Mouse (Mus musculus): ENCODE data around the gene Glipr1.
A peak's percentile ranks its signal among the peaks of the same experiment; 100 is the strongest.

The Glipr1 gene

GRCm38 (mm10) chr10:111960459-111960858, 42.0 kb downstream of the Glipr1 start:
- no peak for DNase-seq

DNA sequence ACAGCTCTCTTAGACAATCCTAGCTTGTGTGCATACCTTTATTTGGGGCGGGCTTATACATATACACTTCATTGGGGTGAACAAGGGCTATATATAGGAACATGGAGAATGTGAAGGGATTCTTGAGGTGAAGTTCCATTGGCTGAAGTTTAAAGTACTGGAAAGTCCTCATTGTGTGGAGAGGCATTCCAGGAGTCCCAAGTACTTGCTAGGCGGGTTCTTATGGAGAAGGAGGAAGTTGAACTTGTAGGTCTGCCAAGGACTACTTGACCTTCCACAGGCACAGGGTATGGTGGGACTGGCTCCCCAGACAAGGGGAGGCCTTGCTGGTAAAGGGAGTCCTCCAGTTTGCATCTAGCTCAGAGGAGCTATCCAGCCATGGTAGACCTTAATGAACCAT, 43.1 kb downstream of the Glipr1 start:
- DNase-seq = no peak

DNA sequence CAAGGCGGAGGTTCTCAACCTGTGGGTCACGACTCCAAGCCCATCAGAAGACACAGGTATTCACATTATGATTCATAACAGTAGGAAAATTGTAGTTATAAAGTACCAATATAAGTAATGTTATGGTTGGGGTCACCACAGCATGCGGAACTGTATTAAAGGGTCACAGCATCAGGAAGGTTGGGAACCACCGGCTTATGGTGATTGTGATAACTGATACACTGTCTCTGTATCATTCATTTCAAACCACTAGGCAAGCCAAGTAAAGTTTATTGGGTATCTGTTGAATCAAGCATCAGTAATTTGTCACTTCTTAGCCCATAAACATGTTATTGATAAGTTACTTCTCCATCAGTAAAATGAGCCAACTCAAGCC, 44.4 kb downstream of the Glipr1 start:
- DNase-seq = no peak

DNA sequence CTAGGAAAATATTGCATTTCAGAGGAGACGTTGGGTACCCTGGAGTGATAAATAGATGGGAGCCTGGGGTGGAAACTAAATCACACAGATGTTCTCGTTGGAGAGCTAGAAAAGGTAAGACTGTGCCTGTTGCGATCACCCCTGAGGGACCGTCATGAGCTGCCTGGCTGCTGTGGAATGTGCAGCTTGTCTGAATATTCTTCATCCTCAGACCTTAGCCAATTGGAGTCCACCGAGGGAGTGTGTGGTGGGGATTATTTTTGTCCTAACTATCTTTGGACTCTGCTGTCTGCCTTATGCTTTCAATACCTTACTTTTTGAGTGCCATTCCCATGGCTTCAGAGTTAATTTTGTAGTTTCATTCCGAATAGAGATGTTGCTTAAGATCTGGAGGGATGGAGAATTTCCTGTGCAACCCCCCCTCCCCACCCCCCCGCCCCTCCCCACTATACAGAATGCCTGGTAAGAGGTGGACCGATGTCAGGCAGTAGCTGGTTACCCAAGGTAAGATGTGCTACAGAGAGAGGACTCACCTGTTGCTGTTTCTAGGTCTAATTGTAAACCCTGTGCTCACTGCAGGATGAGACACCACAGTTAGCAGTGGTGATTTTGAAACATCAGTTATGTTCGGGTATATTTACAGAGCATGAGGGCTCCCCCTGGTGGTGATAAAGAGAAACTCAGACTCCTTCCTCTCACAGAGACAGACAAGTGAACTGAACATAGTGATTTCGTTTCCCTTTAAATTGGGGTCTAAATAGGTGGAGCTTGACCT, 45.0 kb downstream of the Glipr1 start:
- DNase-seq = peak; percentile 19

DNA sequence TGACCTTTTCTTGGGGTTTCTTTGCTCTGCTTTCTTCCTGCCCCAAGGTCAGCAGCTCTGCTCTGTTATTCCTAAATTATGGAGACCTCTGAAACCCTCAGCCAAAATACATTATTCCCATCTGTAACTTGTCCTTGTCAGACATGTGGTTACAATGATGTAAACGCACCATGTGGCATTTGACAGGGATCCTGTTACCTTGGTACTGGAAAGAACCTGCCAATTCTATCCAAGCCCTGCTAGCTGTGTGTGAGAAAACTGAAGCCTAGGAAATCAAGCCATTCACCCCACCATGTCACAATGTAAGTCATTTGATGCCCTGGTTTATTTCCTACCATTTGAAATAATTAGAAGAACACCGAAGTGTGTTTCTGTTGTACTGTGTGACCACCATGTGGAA, 46.6 kb downstream of the Glipr1 start:
- DNase-seq = no peak

GRCm38 (mm10) chr10:111949008-111949407, 53.4 kb downstream of the Glipr1 start:
- no peak for DNase-seq

DNA sequence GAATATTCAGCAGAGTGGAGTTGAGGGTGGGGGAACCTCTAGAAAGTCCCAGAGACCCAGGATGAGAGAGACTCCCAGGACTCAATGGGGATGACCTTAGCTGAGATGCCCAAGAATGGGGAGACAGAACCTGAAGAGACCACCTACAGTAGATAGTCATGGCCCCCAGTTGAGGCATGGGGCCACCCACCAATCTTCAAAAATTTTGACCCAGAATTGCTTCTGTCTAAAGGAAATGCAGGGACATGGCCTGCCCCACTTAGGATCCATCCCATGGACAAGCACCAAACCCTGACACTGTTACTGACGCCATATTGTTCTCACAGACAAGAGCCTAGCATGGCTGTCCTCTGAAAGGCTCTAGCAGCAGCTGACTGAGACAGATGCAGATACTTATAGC, 54.4 kb downstream of the Glipr1 start:
- DNase-seq = no peak

DNA sequence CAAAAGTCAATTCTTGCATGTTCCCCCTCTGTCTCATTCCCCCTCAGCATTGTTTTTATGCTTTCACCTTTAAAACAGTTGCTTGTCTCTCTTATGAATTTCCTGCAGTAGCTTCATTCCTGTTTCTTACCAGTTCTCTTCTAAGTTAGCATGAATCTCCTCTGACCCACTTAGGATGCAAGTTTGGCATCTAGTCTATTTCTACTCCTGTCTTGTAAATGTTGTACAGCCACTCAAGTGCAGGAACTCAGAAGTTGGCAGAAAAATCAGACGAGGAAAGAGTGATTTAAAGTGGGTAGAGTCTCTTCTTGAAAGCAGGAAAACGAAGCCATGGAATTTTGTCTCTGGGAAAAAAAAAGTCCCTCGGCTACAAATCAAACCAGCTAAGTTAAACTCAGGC, 56.9 kb downstream of the Glipr1 start:
- no peak for DNase-seq

GRCm38 (mm10) chr10:111943026-111943425, 59.4 kb downstream of the Glipr1 start:
- DNase-seq = no peak

DNA sequence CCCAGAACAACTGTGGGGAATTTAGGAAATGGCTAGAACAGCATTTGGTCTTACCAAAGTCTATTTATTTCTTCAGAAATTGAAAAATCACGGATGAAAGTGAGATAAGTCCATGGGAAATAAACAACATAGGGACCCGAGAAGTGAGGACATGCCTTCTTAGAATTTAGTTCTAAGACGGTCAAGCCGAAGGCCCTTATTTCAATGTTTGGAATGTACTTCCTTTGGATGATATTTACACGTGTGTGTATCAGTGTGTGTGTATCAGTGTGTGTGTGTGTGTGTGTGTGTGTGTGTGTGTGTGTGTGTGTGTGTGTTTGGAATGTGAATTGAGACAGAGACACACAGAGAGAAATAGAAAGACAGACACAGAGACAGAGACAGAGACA, 65.3 kb downstream of the Glipr1 start:
- no peak for DNase-seq

GRCm38 (mm10) chr10:111936491-111937145, 65.8 kb downstream of the Glipr1 start:
- no peak for DNase-seq

GRCm38 (mm10) chr10:111936021-111936420, 66.4 kb downstream of the Glipr1 start:
- DNase-seq = no peak

Measured in cerebellum, adult 11-12 months (tissue).